Mouse (Mus musculus): Measurements from ENCODE around the gene Ascl5. TPM values are rescaled to one million over a fixed set of nuclear protein-coding genes. Genes with fewer than 3 reads are reported as not detected.

The Ascl5 gene
- total and polyA plus RNA-seq, 2 experiments from 2014 or later: 0.90 TPM; not detected in 1

DNA sequence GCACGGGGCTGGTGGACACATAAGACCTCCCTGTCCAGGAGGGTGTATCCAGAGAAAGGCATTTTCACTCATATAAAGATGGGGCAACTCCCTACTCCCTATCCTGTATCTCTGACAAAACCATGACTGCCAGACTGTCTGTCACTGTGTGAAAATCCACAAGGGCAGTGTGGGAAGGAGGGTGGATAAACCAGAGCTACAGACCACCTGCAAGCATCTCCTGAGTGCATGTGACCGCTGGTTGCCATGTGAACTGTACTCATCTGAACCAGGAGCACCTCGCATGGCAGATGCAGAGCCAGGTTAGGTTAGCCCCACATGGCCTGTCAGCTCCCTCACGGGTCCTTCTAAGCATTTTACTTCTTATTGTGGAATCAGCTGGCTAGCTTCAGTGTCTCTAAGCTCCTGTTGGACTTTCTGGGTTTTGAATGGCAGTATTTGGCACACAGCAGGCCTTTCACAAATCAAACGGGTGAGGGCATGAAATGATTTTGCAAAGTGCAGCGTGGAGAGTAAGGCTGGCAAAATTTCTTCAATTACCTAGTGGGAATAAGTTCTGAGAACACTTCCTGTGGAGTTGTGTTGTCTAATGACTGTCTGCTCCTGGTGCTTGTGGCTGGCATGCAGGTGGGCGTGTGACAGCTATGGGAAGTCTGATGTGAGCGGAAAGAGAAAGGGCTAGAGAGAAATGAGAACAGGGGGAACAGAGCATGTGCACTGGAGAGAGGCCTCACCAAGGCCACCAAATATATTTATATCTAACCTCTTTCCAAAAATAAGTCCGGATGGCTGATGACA is 39.0 kb downstream of the Ascl5 start:
- peak; percentile 81 for ATAC-seq
- WGBS: 57% methylated on average over 9 of the region's 9 CpGs
- H3K27ac ChIP-seq (ENCODE audit: low read depth, low read length): peak overlapping the region; percentile 40; the same call in 1 of the 2 replicates
- no peak for TF ChIP-seq CTCF (IDR thresholded peaks at IDR 0.05; ENCODE audit: low read depth)
- no peak overlapping the region for H3K4me3 ChIP-seq (ENCODE audit: low read depth, low read length)
- H3K4me2 ChIP-seq (ENCODE audit: low read depth): no peak overlapping the region
- no peaks in the 10 kb centered on the region for H3K9me3 ChIP-seq (ENCODE audit: low read length)
- H3K9ac ChIP-seq: no peak overlapping the region
- DNase-seq: peak; percentile 11
- no peaks in the 10 kb centered on the region for H3K4me1 ChIP-seq (ENCODE audit: insufficient read depth)
- no peaks in the 10 kb centered on the region for H3K36me3 ChIP-seq (ENCODE audit: insufficient read depth)
- H3K27me3 ChIP-seq (ENCODE audit: insufficient read depth, low read length): no peaks in the 10 kb centered on the region

DNA sequence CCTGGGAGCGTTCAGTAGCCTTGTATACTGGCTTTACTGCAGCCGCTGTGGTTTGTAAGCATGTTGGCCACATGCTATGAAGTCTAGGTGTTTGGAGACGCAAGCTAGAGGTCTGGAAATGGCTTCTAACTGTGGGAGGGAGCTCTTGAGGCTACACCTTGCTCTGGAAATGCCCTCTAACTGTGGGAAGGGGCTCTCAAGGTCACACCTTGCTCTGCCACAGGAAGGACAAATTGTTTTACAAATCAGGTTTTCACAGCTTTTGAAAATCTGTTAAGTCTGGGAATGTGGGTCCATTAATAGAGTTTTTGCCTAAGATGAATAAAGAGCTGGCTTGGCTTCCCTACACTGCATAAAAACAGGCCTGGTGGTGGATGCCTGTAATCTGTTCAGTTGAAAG is 43.1 kb downstream of the Ascl5 start:
- 84% methylated on average over 3 of the region's 3 CpGs for WGBS
- Histone ChIP-seq H3K36me3 (ENCODE audit: insufficient read depth) (no peaks in the 10 kb centered on the region), H3K9me3 (ENCODE audit: low read length) (no peaks in the 10 kb centered on the region), H3K4me1 (ENCODE audit: insufficient read depth) (no peaks in the 10 kb centered on the region), H3K4me2 (ENCODE audit: low read depth) (no peak overlapping the region), H3K9ac (no peak overlapping the region), H3K27me3 (ENCODE audit: insufficient read depth, low read length) (no peaks in the 10 kb centered on the region), H3K4me3 (ENCODE audit: low read depth, low read length) (no peak overlapping the region), H3K27ac (ENCODE audit: low read depth, low read length) (no peak overlapping the region)
- ATAC-seq (no peak), DNase-seq (no peak)
- TF ChIP-seq CTCF (IDR thresholded peaks at IDR 0.05; ENCODE audit: low read depth): no peak

DNA sequence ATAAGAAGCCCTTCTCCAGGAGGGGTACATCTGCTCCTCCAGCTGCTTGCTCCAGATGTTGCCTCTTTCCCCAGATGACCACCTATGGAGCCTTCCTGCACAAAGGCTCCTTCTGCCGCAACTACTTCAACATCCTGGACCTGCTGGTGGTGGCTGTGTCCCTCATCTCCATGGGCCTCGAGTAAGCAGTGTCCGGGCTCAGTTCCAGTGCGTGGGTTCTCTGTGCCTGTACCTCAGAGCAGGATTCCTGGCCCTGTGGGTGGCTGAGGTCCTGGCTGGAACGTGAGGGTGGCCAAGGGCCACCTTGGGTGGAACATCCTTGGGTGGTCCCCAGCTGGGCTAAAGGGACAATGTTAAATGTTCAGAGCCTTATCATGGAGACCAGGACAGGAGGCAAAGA is 44.2 kb downstream of the Ascl5 start:
- ATAC-seq: no peak
- H3K4me2 ChIP-seq (ENCODE audit: low read depth): no peak overlapping the region
- no peaks in the 10 kb centered on the region for H3K4me1 ChIP-seq (ENCODE audit: insufficient read depth)
- H3K9me3 ChIP-seq (ENCODE audit: low read length): no peaks in the 10 kb centered on the region
- DNase-seq: no peak
- no peak overlapping the region for H3K27ac ChIP-seq (ENCODE audit: low read depth, low read length)
- no peak overlapping the region for H3K9ac ChIP-seq
- no peaks in the 10 kb centered on the region for H3K36me3 ChIP-seq (ENCODE audit: insufficient read depth)
- no peak for TF ChIP-seq CTCF (IDR thresholded peaks at IDR 0.05; ENCODE audit: low read depth)
- H3K27me3 ChIP-seq (ENCODE audit: insufficient read depth, low read length): no peaks in the 10 kb centered on the region
- 83% methylated on average over 5 of the region's 5 CpGs for WGBS
- no peak overlapping the region for H3K4me3 ChIP-seq (ENCODE audit: low read depth, low read length)

Other genes with a start within 250 kb of the Ascl5 start
- gene Lad1, start 232.2 kb upstream of the Ascl5 start, total RNA-seq (2014; rRNA removed): 0.31 and 0.81 TPM in 2 replicates
- 0.35 and 0.40 TPM in 2 replicates for gene Lad1, start 232.2 kb upstream of the Ascl5 start, polyA plus RNA-seq (2015; fragmentation: Nextera tagmentation; extraction: Ambion mirVana)
- gene Tnnt2, start 214.4 kb upstream of the Ascl5 start, total RNA-seq (2014; rRNA removed): 0.67 and 0.77 TPM in 2 replicates
- 0.63 and 0.89 TPM in 2 replicates for gene Tnnt2, start 214.4 kb upstream of the Ascl5 start, polyA plus RNA-seq (2015; fragmentation: Nextera tagmentation; extraction: Ambion mirVana)
- gene Pkp1, start 131.6 kb upstream of the Ascl5 start, total RNA-seq (2014; rRNA removed): 0.10 TPM in 1 of 2 replicates, not detected in the other
- 0.04 and 0.06 TPM in 2 replicates for gene Pkp1, start 131.6 kb upstream of the Ascl5 start, polyA plus RNA-seq (2015; fragmentation: Nextera tagmentation; extraction: Ambion mirVana)
- not detected in 2 replicates for gene Igfn1, start 44.5 kb upstream of the Ascl5 start, total RNA-seq (2014; rRNA removed)
- not detected in 2 replicates for gene Igfn1, start 44.5 kb upstream of the Ascl5 start, polyA plus RNA-seq (2015; fragmentation: Nextera tagmentation; extraction: Ambion mirVana)
- gene Tmem9, start 42.7 kb upstream of the Ascl5 start, total RNA-seq (2014; rRNA removed): 91.7 and 95.5 TPM in 2 replicates
- 156 and 175 TPM in 2 replicates for gene Tmem9, start 42.7 kb upstream of the Ascl5 start, polyA plus RNA-seq (2015; fragmentation: Nextera tagmentation; extraction: Ambion mirVana)
- 0.62 and 1.1 TPM in 2 replicates for gene Cacna1s, start 1.9 kb downstream of the Ascl5 start, total RNA-seq (2014; rRNA removed)
- 0.30 and 1.1 TPM in 2 replicates for gene Cacna1s, start 1.9 kb downstream of the Ascl5 start, polyA plus RNA-seq (2015; fragmentation: Nextera tagmentation; extraction: Ambion mirVana)
- 120 and 135 TPM in 2 replicates for gene Kif21b, start 80.6 kb downstream of the Ascl5 start, total RNA-seq (2014; rRNA removed)
- gene Kif21b, start 80.6 kb downstream of the Ascl5 start, polyA plus RNA-seq (2015; fragmentation: Nextera tagmentation; extraction: Ambion mirVana): 24.8 and 29.2 TPM in 2 replicates
- gene Mroh3, start 162.0 kb downstream of the Ascl5 start, total RNA-seq (2014; rRNA removed): not detected in 2 replicates
- not detected in 2 replicates for gene Mroh3, start 162.0 kb downstream of the Ascl5 start, polyA plus RNA-seq (2015; fragmentation: Nextera tagmentation; extraction: Ambion mirVana)
- 4.4 and 12.6 TPM in 2 replicates for gene Inava, start 183.5 kb downstream of the Ascl5 start, total RNA-seq (2014; rRNA removed)
- gene Inava, start 183.5 kb downstream of the Ascl5 start, polyA plus RNA-seq (2015; fragmentation: Nextera tagmentation; extraction: Ambion mirVana): 2.1 and 2.6 TPM in 2 replicates
- 2.0 and 2.2 TPM in 2 replicates for gene Gpr25, start 210.1 kb downstream of the Ascl5 start, total RNA-seq (2014; rRNA removed)
- 2.2 TPM in 2 replicates for gene Gpr25, start 210.1 kb downstream of the Ascl5 start, polyA plus RNA-seq (2015; fragmentation: Nextera tagmentation; extraction: Ambion mirVana)

Measured in forebrain, postnatal 0 days (tissue).